Mouse (Mus musculus): ENCODE measurements around the gene Ifna5. TPM values are rescaled to one million over a fixed set of nuclear protein-coding genes. Genes with fewer than 3 reads are reported as not detected.
"Not testable (repeated sequence)": the region's sequence is repeated elsewhere in the genome, so short reads cannot be mapped to it uniquely, and the experiment has no call there.

The Ifna5 gene
- polyA plus RNA-seq, 1 experiment from 2014 or later, result not detected

- H3K4me3 ChIP-seq (replicated peaks), result no peak overlapping the region
- H3K4me2 ChIP-seq (replicated peaks), result no peak overlapping the region
- no peak overlapping the region for H3K27ac ChIP-seq (replicated peaks)
- no peaks in the 10 kb centered on the region for H3K9me3 ChIP-seq (replicated peaks)
- H3K9ac ChIP-seq, result no peak overlapping the region
- H3K4me1 ChIP-seq, result no peaks in the 10 kb centered on the region
- no peak for ATAC-seq (ENCODE audit: insufficient number of reproducible peaks, low FRiP score, low TSS enrichment, low read depth)
- 26% methylated on average over 4 of the region's 4 CpGs for WGBS
- no peaks in the 10 kb centered on the region for H3K27me3 ChIP-seq
- no peaks in the 10 kb centered on the region for H3K36me3 ChIP-seq
Measured at GRCm38 (mm10) chr4:88822995-88823394, 12.3 kb upstream of the Ifna5 start.

GRCm38 (mm10) chr4:88827116-88827515, 8.2 kb upstream of the Ifna5 start, which contains the start of gene Ifna6:
Ifna6 (plus strand) TSS chr4:88827416.
- H3K36me3 ChIP-seq; H3K4me1 ChIP-seq; H3K27ac ChIP-seq (replicated peaks); ATAC-seq (ENCODE audit: insufficient number of reproducible peaks, low FRiP score, low TSS enrichment, low read depth); H3K9me3 ChIP-seq (replicated peaks); H3K9ac ChIP-seq; H3K4me2 ChIP-seq (replicated peaks); H3K27me3 ChIP-seq; H3K4me3 ChIP-seq (replicated peaks): not testable (repeated sequence)

- no peak overlapping the region for H3K4me2 ChIP-seq (replicated peaks)
- no peaks in the 10 kb centered on the region for H3K27me3 ChIP-seq
- ATAC-seq (ENCODE audit: insufficient number of reproducible peaks, low FRiP score, low TSS enrichment, low read depth), result no peak
- H3K36me3 ChIP-seq, result no peaks in the 10 kb centered on the region
- H3K9me3 ChIP-seq (replicated peaks), result no peaks in the 10 kb centered on the region
- no peak overlapping the region for H3K4me3 ChIP-seq (replicated peaks)
- no peaks in the 10 kb centered on the region for H3K4me1 ChIP-seq
- no peak overlapping the region for H3K9ac ChIP-seq
- 22% methylated on average over 4 of the region's 4 CpGs for WGBS
- no peak overlapping the region for H3K27ac ChIP-seq (replicated peaks)
Measured at GRCm38 (mm10) chr4:88830523-88830922, 4.8 kb upstream of the Ifna5 start.

- no peaks in the 10 kb centered on the region for H3K4me1 ChIP-seq
- no peak overlapping the region for H3K4me2 ChIP-seq (replicated peaks)
- WGBS, result 34% methylated on average over 3 of the region's 3 CpGs
Measured at GRCm38 (mm10) chr4:88838828-88839227, 3.5 kb downstream of the Ifna5 start.

GRCm38 (mm10) chr4:88840058-88840457, 4.7 kb downstream of the Ifna5 start:
- Histone ChIP-seq H3K4me2 (replicated peaks) (no peak overlapping the region), H3K27ac (replicated peaks) (no peak overlapping the region), H3K9me3 (replicated peaks) (no peaks in the 10 kb centered on the region), H3K4me3 (replicated peaks) (no peak overlapping the region), H3K36me3 (no peaks in the 10 kb centered on the region), H3K4me1 (no peaks in the 10 kb centered on the region), H3K9ac (no peak overlapping the region), H3K27me3 (no peaks in the 10 kb centered on the region)
- no peak for ATAC-seq (ENCODE audit: insufficient number of reproducible peaks, low FRiP score, low TSS enrichment, low read depth)
- 67% methylated on average over 3 of the region's 3 CpGs for WGBS

More at GRCm38 (mm10) chr4:88838828-88839227, 3.5 kb downstream of the Ifna5 start:
- Histone ChIP-seq H3K9ac (no peak overlapping the region), H3K4me3 (replicated peaks) (no peak overlapping the region), H3K36me3 (no peaks in the 10 kb centered on the region), H3K27me3 (no peaks in the 10 kb centered on the region), H3K9me3 (replicated peaks) (no peaks in the 10 kb centered on the region), H3K27ac (replicated peaks) (no peak overlapping the region)
- ATAC-seq (ENCODE audit: insufficient number of reproducible peaks, low FRiP score, low TSS enrichment, low read depth), result no peak

- Histone ChIP-seq H3K4me3 (replicated peaks) (no peak within 1 kb of the TSS), H3K27me3 (no peaks in the 10 kb centered on the region), H3K36me3 (no peaks in the 10 kb centered on the region), H3K4me2 (replicated peaks) (no peak within 1 kb of the TSS), H3K27ac (replicated peaks) (no peak within 1 kb of the TSS), H3K9ac (no peak within 1 kb of the TSS), H3K4me1 (no peaks in the 10 kb centered on the region), H3K9me3 (replicated peaks) (no peaks in the 10 kb centered on the region)
- WGBS, result 33% methylated on average over 2 of the region's 2 CpGs
- ATAC-seq (ENCODE audit: insufficient number of reproducible peaks, low FRiP score, low TSS enrichment, low read depth), result no peak
Measured at GRCm38 (mm10) chr4:88841438-88841911, 6.2 kb downstream of the Ifna5 start, which contains the start of gene Ifna4. Ifna4 (plus strand) TSS chr4:88841861.

GRCm38 (mm10) chr4:88845334-88845733, 10.0 kb downstream of the Ifna5 start:
- no peaks in the 10 kb centered on the region for H3K4me1 ChIP-seq
- no peak overlapping the region for H3K4me3 ChIP-seq (replicated peaks)
- 52% methylated on average over 2 of the region's 2 CpGs for WGBS

GRCm38 (mm10) chr4:88849698-88850097, 14.4 kb downstream of the Ifna5 start, which contains the start of gene Ifna1:
Ifna1 (plus strand) TSS chr4:88850087.
- no peak for ATAC-seq (ENCODE audit: insufficient number of reproducible peaks, low FRiP score, low TSS enrichment, low read depth)
- H3K27me3 ChIP-seq, result no peaks in the 10 kb centered on the region
- H3K9ac ChIP-seq, result no peak within 1 kb of the TSS
- WGBS, result 67% methylated on average over 1 of the region's 1 CpGs
- no peaks in the 10 kb centered on the region for H3K4me1 ChIP-seq
- no peak within 1 kb of the TSS for H3K4me3 ChIP-seq (replicated peaks)
- no peaks in the 10 kb centered on the region for H3K36me3 ChIP-seq
- no peak within 1 kb of the TSS for H3K27ac ChIP-seq (replicated peaks)
- no peak within 1 kb of the TSS for H3K4me2 ChIP-seq (replicated peaks)
- H3K9me3 ChIP-seq (replicated peaks), result no peaks in the 10 kb centered on the region

More at GRCm38 (mm10) chr4:88845334-88845733, 10.0 kb downstream of the Ifna5 start:
- ATAC-seq (ENCODE audit: insufficient number of reproducible peaks, low FRiP score, low TSS enrichment, low read depth), result no peak
- no peak overlapping the region for H3K27ac ChIP-seq (replicated peaks)
- H3K9ac ChIP-seq, result no peak overlapping the region
- H3K9me3 ChIP-seq (replicated peaks), result no peaks in the 10 kb centered on the region
- no peak overlapping the region for H3K4me2 ChIP-seq (replicated peaks)
- H3K36me3 ChIP-seq, result no peaks in the 10 kb centered on the region
- H3K27me3 ChIP-seq, result no peaks in the 10 kb centered on the region

- Histone ChIP-seq H3K9me3 (replicated peaks) (no peaks in the 10 kb centered on the region), H3K27me3 (no peaks in the 10 kb centered on the region), H3K27ac (replicated peaks) (no peak overlapping the region), H3K4me3 (replicated peaks) (no peak overlapping the region), H3K4me1 (no peaks in the 10 kb centered on the region), H3K36me3 (no peaks in the 10 kb centered on the region), H3K9ac (no peak overlapping the region), H3K4me2 (replicated peaks) (no peak overlapping the region)
- ATAC-seq (ENCODE audit: insufficient number of reproducible peaks, low FRiP score, low TSS enrichment, low read depth), result no peak
- WGBS, result 64% methylated on average over 4 of the region's 4 CpGs
Measured at GRCm38 (mm10) chr4:88851026-88851763, 15.9 kb downstream of the Ifna5 start.

- ATAC-seq (ENCODE audit: insufficient number of reproducible peaks, low FRiP score, low TSS enrichment, low read depth), result no peak
Measured at GRCm38 (mm10) chr4:88859214-88859613, 23.9 kb downstream of the Ifna5 start.

GRCm38 (mm10) chr4:88863309-88863708, 28.0 kb downstream of the Ifna5 start:
- Histone ChIP-seq H3K36me3 (no peaks in the 10 kb centered on the region), H3K4me2 (replicated peaks) (no peak overlapping the region), H3K9me3 (replicated peaks) (no peaks in the 10 kb centered on the region), H3K4me3 (replicated peaks) (no peak overlapping the region), H3K9ac (no peak overlapping the region), H3K4me1 (0 out of 2 replicates have a peak, but pooled peaks cover 4% of the 10 kb centered on the region), H3K27ac (replicated peaks) (no peak overlapping the region), H3K27me3 (no peaks in the 10 kb centered on the region; the same call in 1 of the 2 replicates)
- no peak for ATAC-seq (ENCODE audit: insufficient number of reproducible peaks, low FRiP score, low TSS enrichment, low read depth)
- 4% methylated on average over 7 of the region's 7 CpGs for WGBS

More at GRCm38 (mm10) chr4:88859214-88859613, 23.9 kb downstream of the Ifna5 start:
- Histone ChIP-seq H3K4me1 (no peaks in the 10 kb centered on the region), H3K27me3 (no peaks in the 10 kb centered on the region; the same call in 1 of the 2 replicates), H3K4me3 (replicated peaks) (no peak overlapping the region), H3K27ac (replicated peaks) (no peak overlapping the region), H3K4me2 (replicated peaks) (no peak overlapping the region), H3K9ac (no peak overlapping the region), H3K36me3 (no peaks in the 10 kb centered on the region), H3K9me3 (replicated peaks) (no peaks in the 10 kb centered on the region)

Data from embryonic facial prominence, embryonic 15.5 days (tissue).